Mouse (Mus musculus): ENCODE measurements around the gene Fam222b. TPM values are rescaled to one million over a fixed set of nuclear protein-coding genes. Genes with fewer than 3 reads are reported as not detected.
"Not testable (repeated sequence)": the region's sequence is repeated elsewhere in the genome, so short reads cannot be mapped to it uniquely, and the experiment has no call there.

Gene Fam222b
- polyA plus RNA-seq, 1 experiment from 2014 or later = 22.4 TPM

GRCm38 (mm10) chr11:78183884-78184514 is 89.5 kb downstream of the Fam222b start:
- Histone ChIP-seq H3K27ac (ENCODE audit: low read depth, low read length) (peak overlapping the region; percentile 15; the same call in 1 of the 2 replicates), H3K4me3 (ENCODE audit: low read depth, low read length) (peak overlapping the region; percentile 78), H3K4me2 (peak overlapping the region; percentile 81), H3K36me3 (ENCODE audit: control insufficient read depth, insufficient read depth, low read length) (peaks cover 22% of the 10 kb centered on the region), H3K27me3 (ENCODE audit: control insufficient read depth, insufficient read depth, low read length) (no peaks in the 10 kb centered on the region; the same call in 1 of the 2 replicates), H3K9ac (ENCODE audit: low read depth, low read length) (no peak overlapping the region), H3K4me1 (ENCODE audit: control insufficient read depth, insufficient read depth, low read length) (peaks cover 32% of the 10 kb centered on the region), H3K9me3 (replicated peaks; ENCODE audit: control insufficient read depth, low read length) (no peaks in the 10 kb centered on the region)
- 55% methylated on average over 10 of the region's 10 CpGs for WGBS (ENCODE audit: insufficient replicate concordance)
- ATAC-seq (replicated peaks; ENCODE audit: insufficient number of reproducible peaks, low FRiP score, low TSS enrichment) = no peak

GRCm38 (mm10) chr11:78184702-78185101 is 90.2 kb downstream of the Fam222b start:
- 92% methylated on average over 6 of the region's 6 CpGs for WGBS (ENCODE audit: insufficient replicate concordance)
- H3K9ac ChIP-seq (ENCODE audit: low read depth, low read length); ATAC-seq (replicated peaks; ENCODE audit: insufficient number of reproducible peaks, low FRiP score, low TSS enrichment); H3K9me3 ChIP-seq (replicated peaks; ENCODE audit: control insufficient read depth, low read length); H3K27ac ChIP-seq (ENCODE audit: low read depth, low read length); H3K4me2 ChIP-seq; H3K27me3 ChIP-seq (ENCODE audit: control insufficient read depth, insufficient read depth, low read length); H3K4me3 ChIP-seq (ENCODE audit: low read depth, low read length): not testable (repeated sequence)
- Histone ChIP-seq H3K36me3 (ENCODE audit: control insufficient read depth, insufficient read depth, low read length) (peaks cover 18% of the 10 kb centered on the region), H3K4me1 (ENCODE audit: control insufficient read depth, insufficient read depth, low read length) (peaks cover 26% of the 10 kb centered on the region)

- peak within 1 kb of the TSS; percentile 79 for H3K4me2 ChIP-seq
Observed at GRCm38 (mm10) chr11:78188331-78189233, 94.1 kb downstream of the Fam222b start, which contains the start of gene Rab34. Gene Rab34 (plus strand): TSS chr11:78188430.

GRCm38 (mm10) chr11:78189234-78190040 is 95.0 kb downstream of the Fam222b start:
- Histone ChIP-seq H3K27me3 (ENCODE audit: control insufficient read depth, insufficient read depth, low read length) (no peaks in the 10 kb centered on the region; the same call in 1 of the 2 replicates), H3K4me3 (ENCODE audit: low read depth, low read length) (peak overlapping the region; percentile 78)
- ATAC-seq (replicated peaks; ENCODE audit: insufficient number of reproducible peaks, low FRiP score, low TSS enrichment) = peak; percentile 76

More at GRCm38 (mm10) chr11:78188331-78189233, 94.1 kb downstream of the Fam222b start, which contains the start of gene Rab34:
- H3K4me1 ChIP-seq (ENCODE audit: control insufficient read depth, insufficient read depth, low read length) = peaks cover 9% of the 10 kb centered on the region
- H3K27ac ChIP-seq (ENCODE audit: low read depth, low read length) = peak within 1 kb of the TSS; percentile 94
- WGBS (ENCODE audit: insufficient replicate concordance) = under 1% methylated on average over 77 of the region's 80 CpGs
- ATAC-seq (replicated peaks; ENCODE audit: insufficient number of reproducible peaks, low FRiP score, low TSS enrichment) = peak; percentile 80
- H3K36me3 ChIP-seq (ENCODE audit: control insufficient read depth, insufficient read depth, low read length) = peaks cover 20% of the 10 kb centered on the region
- H3K4me3 ChIP-seq (ENCODE audit: low read depth, low read length) = peak within 1 kb of the TSS; percentile 78
- H3K27me3 ChIP-seq (ENCODE audit: control insufficient read depth, insufficient read depth, low read length) = no peaks in the 10 kb centered on the region; the same call in 1 of the 2 replicates
- peak within 1 kb of the TSS; percentile 84 for H3K9ac ChIP-seq (ENCODE audit: low read depth, low read length)
- H3K9me3 ChIP-seq (replicated peaks; ENCODE audit: control insufficient read depth, low read length) = no peaks in the 10 kb centered on the region

GRCm38 (mm10) chr11:78190041-78190440 is 95.6 kb downstream of the Fam222b start:
- no peak overlapping the region for H3K9ac ChIP-seq (ENCODE audit: low read depth, low read length)
- peak overlapping the region; percentile 78; the same call in 1 of the 2 replicates for H3K4me3 ChIP-seq (ENCODE audit: low read depth, low read length)
- 64% methylated on average over 6 of the region's 6 CpGs for WGBS (ENCODE audit: insufficient replicate concordance)
- H3K27ac ChIP-seq (ENCODE audit: low read depth, low read length) = no peak overlapping the region
- H3K4me2 ChIP-seq = peak overlapping the region; percentile 79
- H3K4me1 ChIP-seq (ENCODE audit: control insufficient read depth, insufficient read depth, low read length) = peaks cover 7% of the 10 kb centered on the region
- ATAC-seq (replicated peaks; ENCODE audit: insufficient number of reproducible peaks, low FRiP score, low TSS enrichment) = no peak
- H3K27me3 ChIP-seq (ENCODE audit: control insufficient read depth, insufficient read depth, low read length) = no peaks in the 10 kb centered on the region; the same call in 1 of the 2 replicates
- no peaks in the 10 kb centered on the region for H3K9me3 ChIP-seq (replicated peaks; ENCODE audit: control insufficient read depth, low read length)
- peaks cover 20% of the 10 kb centered on the region for H3K36me3 ChIP-seq (ENCODE audit: control insufficient read depth, insufficient read depth, low read length)

More at GRCm38 (mm10) chr11:78189234-78190040, 95.0 kb downstream of the Fam222b start:
- Histone ChIP-seq H3K9ac (ENCODE audit: low read depth, low read length) (peak overlapping the region; percentile 84), H3K36me3 (ENCODE audit: control insufficient read depth, insufficient read depth, low read length) (peaks cover 20% of the 10 kb centered on the region), H3K4me1 (ENCODE audit: control insufficient read depth, insufficient read depth, low read length) (peaks cover 5% of the 10 kb centered on the region), H3K27ac (ENCODE audit: low read depth, low read length) (peak overlapping the region; percentile 94), H3K4me2 (peak overlapping the region; percentile 79), H3K9me3 (replicated peaks; ENCODE audit: control insufficient read depth, low read length) (no peaks in the 10 kb centered on the region)
- WGBS (ENCODE audit: insufficient replicate concordance) = 2% methylated on average over 41 of the region's 42 CpGs

GRCm38 (mm10) chr11:78193113-78193512 is 98.7 kb downstream of the Fam222b start, which contains the start of gene Proca1:
Gene Proca1 (plus strand): TSS chr11:78193392.
- ATAC-seq (replicated peaks; ENCODE audit: insufficient number of reproducible peaks, low FRiP score, low TSS enrichment) = no peak
- 0 out of 2 replicates have a peak within 1 kb of the TSS, but pooled peaks have one; percentile 6 for H3K27ac ChIP-seq (ENCODE audit: low read depth, low read length)
- WGBS (ENCODE audit: insufficient replicate concordance) = 67% methylated on average over 1 of the region's 1 CpGs
- peak within 1 kb of the TSS; percentile 77 for H3K4me2 ChIP-seq
- no peaks in the 10 kb centered on the region for H3K9me3 ChIP-seq (replicated peaks; ENCODE audit: control insufficient read depth, low read length)
- H3K27me3 ChIP-seq (ENCODE audit: control insufficient read depth, insufficient read depth, low read length) = no peaks in the 10 kb centered on the region; the same call in 1 of the 2 replicates
- H3K36me3 ChIP-seq (ENCODE audit: control insufficient read depth, insufficient read depth, low read length) = peaks cover 20% of the 10 kb centered on the region
- peak within 1 kb of the TSS; percentile 54 for H3K4me3 ChIP-seq (ENCODE audit: low read depth, low read length)
- peaks cover 8% of the 10 kb centered on the region for H3K4me1 ChIP-seq (ENCODE audit: control insufficient read depth, insufficient read depth, low read length)
- H3K9ac ChIP-seq (ENCODE audit: low read depth, low read length) = no peak within 1 kb of the TSS

- peaks cover 8% of the 10 kb centered on the region for H3K4me1 ChIP-seq (ENCODE audit: control insufficient read depth, insufficient read depth, low read length)
- H3K9me3 ChIP-seq (replicated peaks; ENCODE audit: control insufficient read depth, low read length) = no peaks in the 10 kb centered on the region
- H3K27ac ChIP-seq (ENCODE audit: low read depth, low read length) = 0 out of 2 replicates have a peak overlapping the region, but pooled peaks have one; percentile 6
- H3K4me2 ChIP-seq = peak overlapping the region; percentile 77
- H3K36me3 ChIP-seq (ENCODE audit: control insufficient read depth, insufficient read depth, low read length) = peaks cover 20% of the 10 kb centered on the region
- ATAC-seq (replicated peaks; ENCODE audit: insufficient number of reproducible peaks, low FRiP score, low TSS enrichment) = peak; percentile 80
- peak overlapping the region; percentile 54 for H3K4me3 ChIP-seq (ENCODE audit: low read depth, low read length)
- 3% methylated on average over 30 of the region's 30 CpGs for WGBS (ENCODE audit: insufficient replicate concordance)
- peak overlapping the region; percentile 60 for H3K9ac ChIP-seq (ENCODE audit: low read depth, low read length)
- H3K27me3 ChIP-seq (ENCODE audit: control insufficient read depth, insufficient read depth, low read length) = no peaks in the 10 kb centered on the region
Observed at GRCm38 (mm10) chr11:78194411-78195100, 100.1 kb downstream of the Fam222b start.

All from heart, embryonic 11.5 days (tissue).